Mouse (Mus musculus): ENCODE results near the gene Eef1akmt4.

The Eef1akmt4 gene

GRCm38 (mm10) chr16:20611357-20612227, at the start of gene Eef1akmt4, which contains the start of the genes Gm49333 and Alg3:
Gene Eef1akmt4 (plus strand): TSS chr16:20611593.
Gene Gm49333 (plus strand): TSS chr16:20611610.
Gene Alg3 (minus strand): TSS chr16:20611735.
- DNase-seq (ENCODE audit: extremely low read depth, insufficient read length, low spot score): peak; percentile 94

GRCm38 (mm10) chr16:20565075-20565474, 46.3 kb upstream of the Eef1akmt4 start:
- DNase-seq (ENCODE audit: extremely low read depth, insufficient read length, low spot score): no peak

GRCm38 (mm10) chr16:20589366-20589938, 21.9 kb upstream of the Eef1akmt4 start, which contains the start of gene Vwa5b2:
Gene Vwa5b2 (plus strand): TSS chr16:20589471.
- no peak for DNase-seq (ENCODE audit: extremely low read depth, insufficient read length, low spot score)

- DNase-seq (ENCODE audit: extremely low read depth, insufficient read length, low spot score): no peak
Measured at GRCm38 (mm10) chr16:20589939-20590679, 21.3 kb upstream of the Eef1akmt4 start.

GRCm38 (mm10) chr16:20590680-20591038, 20.7 kb upstream of the Eef1akmt4 start:
- DNase-seq (ENCODE audit: extremely low read depth, insufficient read length, low spot score): no peak

- DNase-seq (ENCODE audit: extremely low read depth, insufficient read length, low spot score): no peak
Measured at GRCm38 (mm10) chr16:20591076-20591705, 20.2 kb upstream of the Eef1akmt4 start.

- DNase-seq (ENCODE audit: extremely low read depth, insufficient read length, low spot score): no peak
Measured at GRCm38 (mm10) chr16:20595060-20595673, 16.2 kb upstream of the Eef1akmt4 start.

- DNase-seq (ENCODE audit: extremely low read depth, insufficient read length, low spot score): no peak
Measured at GRCm38 (mm10) chr16:20595737-20596136, 15.7 kb upstream of the Eef1akmt4 start.

GRCm38 (mm10) chr16:20596687-20597441, 14.5 kb upstream of the Eef1akmt4 start:
- no peak for DNase-seq (ENCODE audit: extremely low read depth, insufficient read length, low spot score)

GRCm38 (mm10) chr16:20600511-20600910, 10.9 kb upstream of the Eef1akmt4 start:
- DNase-seq (ENCODE audit: extremely low read depth, insufficient read length, low spot score): peak; percentile 56

- DNase-seq (ENCODE audit: extremely low read depth, insufficient read length, low spot score): no peak
Measured at GRCm38 (mm10) chr16:20604705-20605104, 6.7 kb upstream of the Eef1akmt4 start.

- peak; percentile 83 for DNase-seq (ENCODE audit: extremely low read depth, insufficient read length, low spot score)
Measured at GRCm38 (mm10) chr16:20610501-20611356, 664 bp upstream of the Eef1akmt4 start.

GRCm38 (mm10) chr16:20619541-20620398, 8.4 kb downstream of the Eef1akmt4 start:
- peak; percentile 39 for DNase-seq (ENCODE audit: extremely low read depth, insufficient read length, low spot score)

GRCm38 (mm10) chr16:20620399-20620735, 9.0 kb downstream of the Eef1akmt4 start:
- no peak for DNase-seq (ENCODE audit: extremely low read depth, insufficient read length, low spot score)

- DNase-seq (ENCODE audit: extremely low read depth, insufficient read length, low spot score): peak; percentile 68
Measured at GRCm38 (mm10) chr16:20620751-20621190, 9.4 kb downstream of the Eef1akmt4 start.

GRCm38 (mm10) chr16:20621191-20621990, 10.0 kb downstream of the Eef1akmt4 start, which contains the start of gene Camk2n2:
Gene Camk2n2 (minus strand): TSS chr16:20621287.
- peak; percentile 83 for DNase-seq (ENCODE audit: extremely low read depth, insufficient read length, low spot score)

Measured in 3134 (cell line).